Mouse (Mus musculus): Measurements from ENCODE around the gene Grid2.

DNA sequence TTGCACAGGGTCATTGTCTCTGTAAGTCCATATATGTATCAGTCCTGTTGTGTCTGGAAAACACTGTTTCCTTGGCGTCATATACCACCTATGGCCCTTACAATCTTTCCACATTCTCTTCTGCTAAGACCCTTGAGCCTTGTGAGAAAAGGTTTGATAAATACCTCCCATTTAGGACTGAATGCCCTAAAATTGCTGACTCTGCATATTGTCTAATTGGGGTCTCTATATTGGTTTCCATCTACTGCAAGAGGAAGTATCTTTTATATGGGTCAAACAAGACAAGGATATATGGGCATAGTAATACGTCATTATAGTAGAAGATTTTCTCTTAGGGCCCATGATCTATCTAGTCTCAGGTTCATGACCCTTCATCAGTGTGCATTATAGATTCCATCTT, 1008.5 kb downstream of the Grid2 start:
- TF ChIP-seq TBP (IDR thresholded peaks at IDR 0.05; ENCODE audit: low read depth, low read length) (no peak), USF1 (IDR thresholded peaks at IDR 0.05; ENCODE audit: low read depth, low read length) (no peak), CTCF (IDR thresholded peaks at IDR 0.05 in 2 of 3, conservative IDR thresholded peaks at IDR 0.05 in 1 of 3; ENCODE audit: control insufficient read depth in 1 of 3, insufficient read depth in 1 of 3, low read depth in 2 of 3, low read length in 3 of 3, poor library complexity in 1 of 3, severe bottlenecking in 1 of 3) (no peak), MAX (IDR thresholded peaks at IDR 0.05; ENCODE audit: low read length) (no peak), CHD2 (IDR thresholded peaks at IDR 0.05; ENCODE audit: low read length) (no peak), POLR2A (IDR thresholded peaks at IDR 0.05; ENCODE audit: control insufficient read depth in 1 of 2, insufficient read depth in 1 of 2, low read depth in 1 of 2, low read length in 2 of 2, poor library complexity in 1 of 2) (no peak), RAD21 (IDR thresholded peaks at IDR 0.05; ENCODE audit: low read depth, low read length) (no peak)

Measured in MEL (cell line).